Mouse (Mus musculus): ENCODE results near the gene Ect2.

GRCm38 (mm10) chr3:27197816-27198215, 44.1 kb upstream of the Ect2 start:
- TF ChIP-seq CTCF (IDR thresholded peaks at IDR 0.05; ENCODE audit: low read depth, low read length) (no peak), POLR2A (IDR thresholded peaks at IDR 0.05; ENCODE audit: extremely low read depth, insufficient read depth, low read length) (no peak)

Data from liver, adult 2 months (tissue).